Mouse (Mus musculus) liver, postnatal 0 days (tissue): ENCODE results near the gene Dnajc8.

Experiments
- CTCF ChIP-seq: sonication (generic); IDR thresholded peaks from 2 replicates; pipeline ENCODE4 v1.5.1; 2016; ENCODE audit warnings: antibody characterized with exemption, low read depth
- EP300 ChIP-seq: IDR thresholded peaks from 2 replicates; pipeline ENCODE4 v1.6.1; 2016; ENCODE audit warnings: antibody characterized with exemption, low read depth, mild to moderate bottlenecking

DNA sequence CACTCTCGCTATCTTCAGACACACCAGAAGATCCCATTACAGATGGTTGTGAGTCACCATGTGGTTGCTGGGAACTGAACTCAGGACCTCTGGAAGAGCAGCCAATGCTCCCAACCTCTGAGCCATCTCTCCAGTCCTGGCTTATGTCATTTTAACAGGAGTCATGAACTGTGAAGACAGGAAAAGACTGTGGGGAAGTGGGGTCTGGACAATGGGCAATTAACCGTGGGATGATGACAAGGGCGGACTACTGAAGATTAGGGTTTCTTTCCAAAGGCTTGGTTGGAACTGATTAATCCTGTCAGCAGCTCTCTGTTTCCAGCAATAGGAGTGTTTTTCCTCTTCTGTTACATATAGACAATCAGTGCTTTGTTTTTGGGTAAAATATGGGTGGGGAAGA lies 64.4 kb downstream of the Dnajc8 start:
- TF ChIP-seq CTCF (no peak), EP300 (no peak)
